In the genomic region with DNA sequence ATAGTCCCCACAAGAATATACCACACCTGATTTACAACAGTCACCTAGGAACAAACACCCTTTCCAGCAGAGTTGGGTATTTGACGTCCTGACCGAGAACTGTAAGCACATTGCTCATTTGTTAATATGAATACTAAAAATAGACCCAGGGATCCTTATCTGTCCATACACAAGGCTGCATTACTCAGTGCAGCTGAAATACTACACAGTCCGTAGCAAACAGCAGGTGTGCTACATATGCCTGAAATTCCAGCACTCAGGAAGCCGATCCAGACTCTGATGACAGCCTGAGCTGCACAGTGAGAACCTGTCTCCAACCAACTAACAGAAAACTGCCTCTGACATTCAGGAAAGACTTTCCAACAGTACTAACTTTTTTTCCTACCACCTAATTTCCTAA, we compare ENCODE assay signal across 10 mouse cellular contexts. TPM values are rescaled to one million over a fixed set of nuclear protein-coding genes. Genes with fewer than 3 reads are reported as not detected.
DNase-seq lines count a peak whose midpoint lies in the region; ATAC-seq and TF ChIP-seq lines count a peak whose summit lies in the region.
"Had no signal": no experiment of that assay in that cellular context is flagged by ENCODE, and none has a peak within 500 bp of the region (broad histone marks: within the 10 kb centered on the region; RNA-seq: fewer than 3 reads in every experiment).

No protein-coding gene starts in this region.

- H3K4me2 ChIP-seq in kidney, postnatal 0 days (ENCODE audit: low read length) = peak overlapping the region; percentile 82; the same call in 1 of the 2 replicates
- peak overlapping the region; percentile 75 for H3K4me2 ChIP-seq in liver, embryonic 16.5 days (ENCODE audit: low read depth, low read length)

- no peaks in the 10 kb centered on the region for H3K27me3 ChIP-seq in kidney, postnatal 0 days (ENCODE audit: insufficient read depth, low read length)
- H3K27me3 ChIP-seq in liver, embryonic 16.5 days (ENCODE audit: control insufficient read depth, insufficient read depth, low read depth, low read length) = no peaks in the 10 kb centered on the region

- no peak for TF ChIP-seq CTCF in kidney, postnatal 0 days (IDR thresholded peaks at IDR 0.05; ENCODE audit: low read depth)

- ATAC-seq in kidney, postnatal 0 days (replicated peaks; ENCODE audit: low FRiP score, low read depth) = no peak
- peak; percentile 66 for ATAC-seq in liver, embryonic 16.5 days (ENCODE audit: low read depth)

- H3K9ac ChIP-seq in kidney, postnatal 0 days (ENCODE audit: low read depth, low read length) = no peak overlapping the region
- peak overlapping the region; percentile 93 for H3K9ac ChIP-seq in liver, embryonic 16.5 days (ENCODE audit: low read depth, low read length)

- H3K27ac ChIP-seq in kidney, postnatal 0 days = no peak overlapping the region
- H3K27ac ChIP-seq in liver, embryonic 16.5 days (ENCODE audit: low read length) = peak overlapping the region; percentile 92

- no peaks in the 10 kb centered on the region for H3K36me3 ChIP-seq in kidney, postnatal 0 days (ENCODE audit: insufficient read depth, low read length)
- peaks cover 5% of the 10 kb centered on the region; the same call in 1 of the 2 replicates for H3K36me3 ChIP-seq in liver, embryonic 16.5 days (ENCODE audit: control insufficient read depth, insufficient read depth)

- no peak overlapping the region for H3K4me3 ChIP-seq in kidney, postnatal 0 days (replicated peaks; ENCODE audit: low read depth, low read length)
- peak overlapping the region; percentile 84 for H3K4me3 ChIP-seq in liver, embryonic 16.5 days (ENCODE audit: low read depth, low read length)

- 52% methylated on average over 4 of the region's 4 CpGs for WGBS in kidney, postnatal 0 days
- 13% methylated on average over 4 of the region's 4 CpGs for WGBS in liver, embryonic 16.5 days (ENCODE audit: insufficient replicate concordance)

- DNase-seq in cerebellum, postnatal 36 days = peak; percentile 20 to 43
- no peak for DNase-seq in cerebellum, postnatal 10 days
- DNase-seq in kidney, postnatal 0 days (ENCODE audit: low spot score) = no peak
- DNase-seq in kidney, adult 8-10 months = no peak
- peak; percentile 41 for DNase-seq in c-Kit-negative CD71-positive TER-119-positive erythroid progenitor cells, embryonic 14.5 days (ENCODE audit: low read depth, low spot score)
- DNase-seq in thymus, postnatal 25 days = no peak
- DNase-seq in layer of hippocampus, postnatal 36 days = no peak
- DNase-seq: gastrocnemius, postnatal 14 days; kidney, adult 9 months had no signal

- H3K9me3 ChIP-seq in kidney, postnatal 0 days (replicated peaks; ENCODE audit: low read length) = no peaks in the 10 kb centered on the region
- H3K9me3 ChIP-seq in liver, embryonic 16.5 days (replicated peaks; ENCODE audit: control insufficient read depth, low read length) = no peaks in the 10 kb centered on the region

- H3K4me1 ChIP-seq in kidney, postnatal 0 days (replicated peaks; ENCODE audit: insufficient read depth, low read length) = 0 out of 2 replicates have a peak, but pooled peaks cover 8% of the 10 kb centered on the region
- peaks cover 45% of the 10 kb centered on the region for H3K4me1 ChIP-seq in liver, embryonic 16.5 days (ENCODE audit: control insufficient read depth, low read depth, low read length)

RNA-seq across cellular contexts. Expression of gene Gcnt1, which starts 17.8 kb away (rescaled TPM):
- 62.8 and 69.8 TPM in 2 replicates for polyA plus RNA-seq in kidney, postnatal 0 days (2015; fragmentation: Nextera tagmentation; extraction: Ambion mirVana)
- 18.9 and 21.0 TPM in 2 replicates for polyA plus RNA-seq in liver, embryonic 16.5 days (2015; fragmentation: Nextera tagmentation; extraction: Ambion mirVana)
- 1 to 10 TPM; 3.1 to 3.2 TPM for total RNA-seq in layer of hippocampus, postnatal 36 days (2021)

RNA-seq across cellular contexts. Expression of gene Rfk, which starts 39.0 kb away (rescaled TPM):
- 97.5 and 103 TPM in 2 replicates for polyA plus RNA-seq in kidney, postnatal 0 days (2015; fragmentation: Nextera tagmentation; extraction: Ambion mirVana)
- polyA plus RNA-seq in liver, embryonic 16.5 days (2015; fragmentation: Nextera tagmentation; extraction: Ambion mirVana) = 48.8 and 49.8 TPM in 2 replicates
- total RNA-seq in layer of hippocampus, postnatal 36 days (2021) = 10 to 100 TPM; 64.6 to 71.4 TPM

Comparison
In these comparisons a context has a peak if more than half of its experiments do, and no peak if none do; other contexts are left out.
1. DNase-seq: peak in cerebellum, postnatal 36 days (2 of 2) and c-Kit-negative CD71-positive TER-119-positive erythroid progenitor cells, embryonic 14.5 days (single experiment); none in cerebellum, postnatal 10 days (0 of 2), kidney, postnatal 0 days (single experiment), kidney, adult 8-10 months (0 of 2), thymus, postnatal 25 days (single experiment) and layer of hippocampus, postnatal 36 days (0 of 2).